In the genomic region with DNA sequence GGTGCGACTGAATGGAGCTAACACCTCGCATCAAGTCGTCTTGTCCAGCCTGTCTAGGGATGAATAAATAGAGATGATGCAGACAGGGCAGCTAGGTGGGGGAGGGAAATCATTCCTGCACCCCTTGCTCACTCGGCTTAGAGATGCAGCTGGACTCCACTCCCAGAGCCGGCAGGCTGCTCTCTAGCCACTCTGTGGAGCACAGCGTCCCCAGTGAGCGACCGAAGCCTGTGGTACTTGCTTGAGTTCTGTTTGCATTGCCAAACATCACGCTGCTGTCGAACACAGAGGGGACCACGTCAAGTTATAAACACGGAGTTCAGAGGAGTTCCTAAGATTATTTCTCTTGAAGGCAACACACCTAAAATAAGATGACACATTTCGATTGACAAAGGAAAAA, we compare ENCODE assay signal across 18 mouse cellular contexts.
DNase-seq lines count a peak whose midpoint lies in the region; ATAC-seq and TF ChIP-seq lines count a peak whose summit lies in the region.
"Had no signal": no experiment of that assay in that cellular context is flagged by ENCODE, and none has a peak within 500 bp of the region (broad histone marks: within the 10 kb centered on the region; RNA-seq: fewer than 3 reads in every experiment).

No protein-coding gene starts in this region.

- 0 out of 2 replicates have a peak, but pooled peaks have one; percentile 9 for TF ChIP-seq CTCF in layer of hippocampus, adult 2 months (conservative IDR thresholded peaks at IDR 0.05)
- TF ChIP-seq CTCF in midbrain, postnatal 0 days (IDR thresholded peaks at IDR 0.05): peak; percentile 28

- ATAC-seq in limb, embryonic 13.5 days (ENCODE audit: low FRiP score, low read depth): no peak
- no peak for ATAC-seq in midbrain, postnatal 0 days (ENCODE audit: low FRiP score)
- ATAC-seq: intestine, postnatal 0 days; liver, postnatal 0 days had no signal

- no peak for DNase-seq in layer of hippocampus, adult 2 months (ENCODE audit: low spot score in 2 of 2)
- no peak for DNase-seq in layer of hippocampus, postnatal 14 days (ENCODE audit: low spot score in 2 of 2)
- peak; percentile 16 for DNase-seq in embryo, embryonic 10.5 days (ENCODE audit: low spot score)
- DNase-seq in midbrain, postnatal 0 days (ENCODE audit: low spot score): no peak
- DNase-seq in thymus, postnatal 36 days: no peak
- DNase-seq in kidney, postnatal 25 days: no peak
- DNase-seq: adrenal gland, adult 8-10 months; cerebellum, adult 9-10 months; gastrocnemius, adult 2 months; heart, postnatal 14 days; kidney, postnatal 14 days; liver, postnatal 0 days; right cerebral cortex, postnatal 25 days had no signal

- 0 out of 2 replicates have a peak, but pooled peaks cover 4% of the 10 kb centered on the region for H3K27me3 ChIP-seq in limb, embryonic 13.5 days
- no peaks in the 10 kb centered on the region for H3K27me3 ChIP-seq in midbrain, postnatal 0 days (ENCODE audit: insufficient read depth, low read length)
- H3K27me3 ChIP-seq: hindbrain, embryonic 15.5 days had no signal

- no peak overlapping the region for H3K4me3 ChIP-seq in layer of hippocampus, adult 2 months
- H3K4me3 ChIP-seq in limb, embryonic 13.5 days: no peak overlapping the region
- H3K4me3 ChIP-seq in midbrain, postnatal 0 days (ENCODE audit: low read depth, low read length): no peak overlapping the region
- H3K4me3 ChIP-seq: gastrocnemius, adult 2 months; hindbrain, embryonic 15.5 days had no signal

- H3K9ac ChIP-seq in limb, embryonic 13.5 days: no peak overlapping the region
- no peak overlapping the region for H3K9ac ChIP-seq in midbrain, postnatal 0 days (replicated peaks; ENCODE audit: low read length, poor library complexity, severe bottlenecking)
- H3K9ac ChIP-seq: hindbrain, embryonic 15.5 days; liver, postnatal 0 days had no signal

- 40% methylated on average over 13 of the region's 13 CpGs for WGBS in limb, embryonic 13.5 days
- 19% methylated on average over 13 of the region's 13 CpGs for WGBS in midbrain, postnatal 0 days

- H3K36me3 ChIP-seq in limb, embryonic 13.5 days: no peaks in the 10 kb centered on the region
- H3K36me3 ChIP-seq in midbrain, postnatal 0 days (ENCODE audit: insufficient read depth, low read length): no peaks in the 10 kb centered on the region
- H3K36me3 ChIP-seq: G1E; hindbrain, embryonic 15.5 days had no signal

- no peak overlapping the region for H3K27ac ChIP-seq in layer of hippocampus, adult 2 months
- no peak overlapping the region for H3K27ac ChIP-seq in limb, embryonic 13.5 days
- H3K27ac ChIP-seq in midbrain, postnatal 0 days (ENCODE audit: low read depth, low read length): no peak overlapping the region
- H3K27ac ChIP-seq: gastrocnemius, adult 2 months; hindbrain, embryonic 15.5 days; macrophage had no signal

- 0 out of 2 replicates have a peak overlapping the region, but pooled peaks have one; percentile 9 for H3K4me2 ChIP-seq in limb, embryonic 13.5 days (replicated peaks)
- H3K4me2 ChIP-seq in midbrain, postnatal 0 days (ENCODE audit: low read depth, low read length, poor library complexity, severe bottlenecking): peak overlapping the region; percentile 15; the same call in 1 of the 2 replicates
- H3K4me2 ChIP-seq: hindbrain, embryonic 15.5 days had no signal

- no peaks in the 10 kb centered on the region for H3K4me1 ChIP-seq in limb, embryonic 13.5 days
- H3K4me1 ChIP-seq in midbrain, postnatal 0 days (ENCODE audit: insufficient read depth, low read length): no peaks in the 10 kb centered on the region
- H3K4me1 ChIP-seq: hindbrain, embryonic 15.5 days had no signal

- no peaks in the 10 kb centered on the region for H3K9me3 ChIP-seq in limb, embryonic 13.5 days
- H3K9me3 ChIP-seq in midbrain, postnatal 0 days (ENCODE audit: low read length): no peaks in the 10 kb centered on the region
- H3K9me3 ChIP-seq: hindbrain, embryonic 15.5 days had no signal
